Mouse (Mus musculus) regulatory T cell (primary cell): Measurements from ENCODE around the gene Slc41a3.

Experiments used
- in situ Hi-C: fragments of 300-600 bp; cut with MboI, MseI; formaldehyde crosslinking; loops from one replicate; pipeline ENCODE4 v1.15.1; 2025; ENCODE audit warnings: high pct_unique_total_duplicates

The Slc41a3 gene

DNA sequence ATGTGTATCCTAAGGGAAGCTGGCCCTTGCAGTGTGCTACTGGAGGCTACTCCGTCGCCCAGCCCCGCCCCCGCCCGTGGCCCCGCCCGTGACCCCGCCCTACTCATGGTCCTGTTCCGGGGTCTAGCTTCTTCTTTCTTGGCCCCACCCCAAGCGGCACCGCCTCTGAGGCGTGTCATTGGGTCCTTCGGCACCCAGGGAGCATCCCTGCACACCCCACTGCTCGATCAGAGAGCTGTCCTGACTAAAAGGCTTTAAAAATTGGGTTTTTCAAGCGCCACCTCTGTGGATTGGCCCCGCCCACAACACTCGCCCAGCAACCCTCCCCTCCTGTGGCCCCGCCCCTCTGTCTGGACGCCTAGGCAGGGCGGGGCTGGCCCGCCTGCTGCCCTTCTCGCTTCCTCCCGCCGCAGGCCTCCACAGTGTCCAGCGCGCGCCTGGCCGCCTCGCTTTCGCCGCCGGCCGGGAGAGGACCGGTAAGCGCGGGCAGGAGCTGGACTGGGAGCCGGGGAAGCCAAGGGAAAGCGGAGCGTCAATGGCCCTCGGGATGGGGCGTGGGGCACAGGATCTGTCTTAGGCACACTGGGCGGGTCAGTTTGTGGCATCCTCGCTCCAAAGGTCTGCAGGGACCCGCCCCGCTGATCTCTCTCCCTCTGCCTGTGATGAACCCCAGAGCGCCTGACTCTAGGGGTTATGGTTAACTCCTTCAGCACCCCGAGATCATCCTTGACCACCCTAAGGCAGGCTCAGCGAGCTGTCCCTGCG, at the start of gene Slc41a3:
TSS of gene Slc41a3 (plus strand) at position 193 of the 765 bp plus-strand sequence.
- in situ Hi-C loops: no loop called here

DNA sequence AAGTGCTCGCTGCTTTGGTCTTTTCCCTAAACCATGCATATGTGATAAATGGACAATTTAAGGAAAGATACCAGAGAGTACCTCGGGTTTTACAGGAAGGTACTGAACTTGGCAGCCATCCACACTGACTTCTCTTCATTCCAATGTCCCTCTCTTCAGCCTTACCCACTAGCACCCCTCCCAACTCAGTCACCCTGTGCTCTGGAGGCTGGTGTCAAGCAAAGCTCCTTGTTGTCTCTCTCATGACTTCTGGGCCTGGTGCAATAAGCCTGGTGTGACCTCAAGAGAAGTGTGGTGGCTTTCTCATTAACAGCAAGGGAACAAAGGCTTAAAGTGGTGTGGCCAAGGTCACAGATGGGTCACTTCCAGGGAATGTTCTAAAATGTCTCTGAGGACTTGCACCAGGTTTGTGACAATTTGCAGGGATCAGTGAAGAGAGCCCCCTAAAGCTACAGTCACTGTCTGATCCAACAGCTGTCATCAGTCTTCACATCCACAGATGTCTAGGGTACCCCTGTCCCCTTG, 47.9 kb upstream of the Slc41a3 start:
- in situ Hi-C loops: no loop called here

DNA sequence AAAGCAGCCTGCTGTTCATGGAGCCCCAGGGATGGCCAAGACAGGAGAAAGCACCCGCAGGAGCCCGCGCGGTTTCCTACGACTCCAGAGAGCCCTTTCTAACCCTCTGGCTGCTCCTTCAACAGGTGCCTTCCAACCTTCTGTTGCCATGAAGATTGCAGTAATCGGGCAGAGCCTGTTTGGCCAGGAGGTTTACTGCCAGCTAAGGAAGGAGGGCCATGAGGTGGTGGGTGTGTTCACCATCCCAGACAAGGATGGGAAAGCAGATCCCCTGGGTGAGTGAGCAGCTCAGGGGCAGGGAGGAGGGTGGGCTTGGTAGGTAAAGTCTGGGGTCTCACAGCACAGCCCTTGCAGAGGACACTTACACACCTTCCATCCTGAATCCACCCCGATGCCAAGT, 47.4 kb upstream of the Slc41a3 start:
- in situ Hi-C loops: no loop called here

DNA sequence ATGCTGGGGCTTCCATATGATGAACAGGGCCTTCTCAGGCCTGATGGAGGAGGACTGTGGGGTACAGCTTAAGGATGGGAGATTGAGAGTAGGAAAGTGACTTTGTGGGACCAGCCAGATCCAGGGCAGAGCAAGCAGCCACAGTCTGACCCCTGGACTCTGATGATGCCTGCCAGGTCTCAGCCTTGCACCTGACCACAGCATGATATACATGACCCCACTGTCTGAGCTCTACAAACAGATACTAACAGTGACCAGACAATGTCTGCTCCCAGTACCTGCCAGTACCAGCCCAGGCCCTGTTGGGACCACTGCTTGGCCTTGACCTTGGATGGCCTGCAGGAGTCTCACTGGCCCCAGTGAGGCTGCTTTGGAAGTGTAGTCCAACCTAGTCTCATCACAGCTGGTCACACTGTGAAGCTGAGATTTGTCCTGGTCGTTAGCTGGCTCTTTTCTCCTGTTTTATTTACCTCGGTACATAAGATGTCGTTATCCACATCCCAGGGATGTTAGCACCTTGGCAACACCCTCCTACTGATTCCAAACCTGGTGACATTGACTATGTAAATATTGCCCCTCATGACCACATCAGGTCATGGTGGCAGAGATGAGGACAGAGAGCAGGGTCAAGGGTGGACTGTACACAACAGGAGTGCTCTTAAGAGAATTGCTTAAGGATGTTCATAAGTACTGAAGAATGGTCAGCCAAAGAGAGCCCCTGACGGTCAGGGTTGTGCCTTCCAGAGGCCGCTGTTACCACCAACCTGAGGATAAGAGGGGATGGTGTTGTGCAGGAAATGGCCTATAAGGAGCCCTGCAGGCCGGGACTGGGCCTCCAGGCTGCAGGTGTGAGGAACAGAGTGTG, 46.5 kb upstream of the Slc41a3 start:
- in situ Hi-C loops: no loop called here

DNA sequence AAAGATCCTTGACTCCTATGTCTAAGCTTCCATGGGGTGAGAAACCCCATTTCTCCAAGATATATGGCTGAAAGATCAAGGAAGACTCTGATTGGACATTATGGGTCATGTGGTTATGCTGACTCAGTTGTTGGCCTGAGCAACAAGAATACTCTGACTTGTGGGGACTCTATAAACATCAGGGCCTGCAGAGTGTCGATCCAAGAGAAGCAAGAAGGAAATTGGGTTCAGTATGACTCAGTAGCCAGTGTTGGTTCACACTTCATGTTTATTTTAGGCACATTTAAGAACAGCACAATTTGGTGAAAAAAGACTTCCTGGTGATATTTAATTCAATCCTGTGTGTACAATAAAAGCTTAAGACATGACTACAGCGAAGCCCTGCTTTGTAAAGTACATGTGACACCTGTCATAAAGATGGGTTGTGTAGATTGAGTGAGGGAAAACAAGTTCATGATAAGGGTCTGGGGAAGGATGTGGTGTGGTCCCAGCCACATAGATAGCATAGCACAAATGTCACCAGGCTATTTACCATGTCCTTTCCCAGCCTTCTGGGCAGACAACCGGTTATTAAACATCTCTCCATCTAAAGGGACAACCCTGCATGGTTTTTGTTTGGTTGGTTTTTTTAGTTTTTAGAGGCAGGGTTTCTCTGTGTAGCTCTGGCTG, 44.0 kb upstream of the Slc41a3 start:
- in situ Hi-C loops: no loop called here

DNA sequence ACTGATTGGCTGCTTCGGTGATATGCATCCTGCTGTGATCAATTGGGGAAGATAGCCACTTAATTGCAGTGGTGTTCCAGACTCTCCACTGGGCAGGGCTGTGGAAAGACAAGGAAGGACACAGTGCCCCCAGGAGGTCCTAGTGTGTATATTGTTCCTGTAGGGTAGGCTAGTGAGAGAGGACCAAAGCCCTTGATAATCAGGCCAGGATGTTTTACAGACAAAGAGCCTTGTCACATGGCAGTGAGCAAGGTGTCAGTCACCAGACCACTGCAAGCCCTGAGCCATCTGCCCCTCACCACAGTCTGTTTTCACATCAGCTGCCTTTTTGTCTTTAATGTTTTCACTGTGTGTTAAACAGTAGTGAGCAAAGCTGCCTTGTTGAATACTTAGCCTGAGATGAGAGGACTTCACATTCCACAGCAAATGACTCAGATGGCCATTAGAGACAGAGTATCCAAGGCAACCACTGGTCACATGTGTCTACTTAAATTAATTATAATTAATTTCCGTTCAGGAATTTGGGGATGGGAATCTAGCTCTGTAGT, 43.2 kb upstream of the Slc41a3 start:
- in situ Hi-C loops: no loop called here

DNA sequence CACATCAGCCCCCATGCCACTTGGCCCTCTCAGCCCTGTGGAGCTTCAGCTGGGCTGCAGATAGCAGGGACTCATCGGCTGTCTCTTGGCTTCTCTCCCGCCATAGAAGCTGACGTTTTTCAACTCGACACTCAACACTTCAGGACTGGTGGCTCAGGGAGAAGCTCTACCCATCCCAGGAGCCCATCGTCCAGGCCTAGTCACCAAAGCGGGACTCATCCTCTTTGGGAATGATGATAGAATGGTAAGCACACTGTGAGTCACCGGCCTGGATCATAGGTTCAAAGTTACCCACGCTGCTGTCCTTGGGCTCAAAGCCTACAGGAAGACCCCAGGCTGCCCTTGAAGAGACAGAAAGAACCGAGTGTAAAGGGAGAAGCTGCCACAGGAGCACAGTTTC, 40.3 kb upstream of the Slc41a3 start:
- in situ Hi-C loops: no loop called here

DNA sequence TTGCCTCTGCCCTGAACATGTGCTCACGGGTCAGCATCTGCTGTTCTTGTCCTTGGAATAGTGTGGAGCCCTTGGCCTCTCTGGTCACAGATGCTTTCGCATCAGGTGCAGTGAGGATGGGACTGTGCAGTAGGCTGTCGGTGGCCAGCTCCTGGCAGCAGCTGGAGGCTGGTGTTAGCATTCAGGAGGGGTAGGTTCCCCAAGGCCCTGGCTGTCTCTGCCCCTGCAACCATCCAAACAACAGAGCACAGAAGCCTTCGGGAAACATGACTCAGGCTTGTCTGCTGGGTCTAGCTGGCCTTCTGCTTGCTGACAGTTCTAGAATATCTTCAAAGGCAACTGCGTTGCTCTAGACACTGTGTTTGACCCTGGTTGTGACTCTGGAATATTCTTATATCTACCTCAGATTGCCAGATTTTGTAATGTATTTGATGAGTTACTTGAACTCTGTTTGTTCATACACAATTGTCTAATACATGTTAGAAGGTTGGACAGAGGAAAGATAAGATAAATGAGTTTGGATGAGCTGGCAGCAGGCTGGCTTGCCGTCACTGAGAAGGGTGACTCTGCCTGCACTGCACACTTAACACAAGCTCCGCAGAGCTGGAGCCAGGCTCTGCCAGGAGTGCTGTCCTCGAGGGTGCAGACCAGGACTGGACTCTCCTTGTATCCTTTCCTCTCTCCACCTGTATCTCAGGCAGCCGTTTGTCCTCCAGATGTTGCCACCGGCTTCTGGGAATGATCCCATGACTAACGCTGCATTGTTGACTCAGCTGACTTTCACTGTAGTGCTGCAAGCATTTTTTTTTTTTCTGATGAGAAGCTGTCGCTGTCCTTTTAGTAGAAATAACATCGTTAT, 38.9 kb upstream of the Slc41a3 start:
- in situ Hi-C loops: no loop called here

DNA sequence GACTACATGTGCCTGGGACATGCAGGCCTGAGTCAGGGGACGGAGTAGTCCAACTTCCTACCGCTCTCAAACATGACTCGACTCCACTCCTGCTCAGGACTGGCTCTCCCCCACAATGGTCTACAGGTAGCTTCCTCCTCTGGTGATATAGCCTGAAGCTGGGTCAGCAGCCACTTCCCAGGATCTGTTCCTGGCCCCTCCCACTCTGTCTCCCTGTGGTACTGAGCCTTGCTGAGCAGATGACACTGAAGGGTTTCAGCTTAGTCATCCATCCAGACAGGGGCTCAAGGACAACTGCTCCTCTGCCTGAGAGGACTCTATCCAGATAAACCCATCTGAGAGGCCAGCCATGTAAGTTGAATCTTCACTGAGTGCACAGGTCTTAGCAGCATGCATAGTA, 37.0 kb upstream of the Slc41a3 start:
- in situ Hi-C loops: no loop called here

DNA sequence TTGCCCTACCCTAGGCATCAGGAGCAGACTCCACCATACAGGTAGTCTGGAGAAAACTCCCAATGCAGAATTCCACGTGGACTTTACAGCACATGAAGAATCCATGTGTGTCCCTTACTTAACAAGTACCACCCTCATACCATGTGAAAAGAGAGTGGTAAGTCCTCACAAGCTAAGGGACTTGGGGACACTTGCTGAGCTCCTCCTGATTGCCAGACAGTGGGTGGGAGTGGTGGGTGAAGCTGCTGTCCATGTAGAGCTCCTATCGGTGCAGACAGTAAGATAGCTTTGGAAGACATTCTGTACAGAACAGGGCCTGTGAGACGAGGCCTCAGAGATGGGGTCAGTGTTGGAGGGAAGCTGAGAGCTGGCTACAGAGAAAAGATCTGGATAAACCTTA, 36.6 kb upstream of the Slc41a3 start:
- in situ Hi-C loops: no loop called here

DNA sequence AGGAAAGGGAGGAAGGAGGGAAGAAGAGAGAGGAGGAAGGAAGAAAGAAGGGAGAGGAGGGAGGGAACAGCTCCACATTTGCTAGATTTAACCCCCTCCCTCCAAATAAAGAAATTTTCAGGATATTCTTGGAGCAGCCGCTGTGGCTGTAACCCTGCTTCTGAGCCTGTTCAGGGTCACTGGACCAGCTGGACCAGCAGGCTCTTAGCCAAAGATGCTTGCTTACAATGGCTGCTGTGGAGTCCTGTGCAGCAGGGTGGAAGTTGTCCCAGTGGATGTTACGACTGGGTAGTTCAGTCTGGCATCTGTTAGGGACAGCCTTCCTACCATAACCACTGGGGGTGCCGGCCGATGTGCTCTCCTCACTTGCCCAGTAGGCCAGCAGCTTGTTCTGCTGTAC, 35.8 kb upstream of the Slc41a3 start:
- in situ Hi-C loops: no loop called here

DNA sequence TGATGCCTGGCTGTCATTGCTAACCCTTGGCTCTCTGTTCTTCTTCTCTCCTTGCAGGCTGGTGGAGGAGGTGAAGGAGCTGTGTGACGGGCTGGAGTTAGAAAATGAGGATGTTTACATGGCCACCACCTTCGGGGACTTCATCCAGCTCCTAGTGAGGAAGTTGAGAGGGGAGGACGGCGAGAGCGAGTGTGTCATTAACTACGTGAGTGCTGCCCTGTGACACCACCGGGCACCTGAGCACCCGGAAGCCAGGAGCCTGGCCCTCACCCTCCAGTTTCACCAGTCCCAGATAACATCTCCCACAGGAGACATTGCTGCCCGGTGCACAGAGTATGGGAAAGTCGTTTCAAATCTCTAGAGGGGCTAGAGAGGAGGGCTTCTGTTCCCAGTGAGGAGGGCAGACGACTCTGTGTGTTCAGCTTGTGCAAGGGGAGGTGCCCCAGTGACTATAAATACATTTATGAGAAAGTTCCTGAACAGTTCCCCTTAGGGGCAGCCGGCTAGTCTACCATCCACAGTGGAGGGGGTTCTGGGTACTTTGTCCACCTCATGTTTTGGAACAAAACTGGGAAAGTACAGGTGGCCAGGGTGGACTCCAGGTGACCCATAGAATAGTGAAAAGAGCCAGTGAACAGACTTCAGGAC, 34.7 kb upstream of the Slc41a3 start:
- in situ Hi-C loops: no loop called here

DNA sequence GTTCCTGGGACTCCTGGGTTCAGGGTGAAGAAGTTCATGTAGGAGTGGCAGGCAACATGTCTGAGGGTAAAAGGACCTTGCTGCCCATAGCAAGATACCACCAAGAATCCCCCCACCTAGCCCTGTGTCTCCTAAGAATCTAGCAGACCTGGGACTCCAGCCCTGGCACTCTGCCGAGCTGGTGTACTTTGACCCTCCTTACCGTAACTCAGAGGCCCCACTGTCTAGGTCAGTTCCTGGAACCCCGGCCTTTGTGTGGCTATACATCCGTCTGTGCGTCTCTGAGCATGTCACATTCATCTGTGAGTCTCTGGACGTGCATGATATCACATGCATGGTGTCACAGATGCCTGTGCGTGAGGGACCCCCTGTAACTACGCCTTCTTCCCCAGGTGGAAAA, 34.1 kb upstream of the Slc41a3 start:
- in situ Hi-C loops: no loop called here

DNA sequence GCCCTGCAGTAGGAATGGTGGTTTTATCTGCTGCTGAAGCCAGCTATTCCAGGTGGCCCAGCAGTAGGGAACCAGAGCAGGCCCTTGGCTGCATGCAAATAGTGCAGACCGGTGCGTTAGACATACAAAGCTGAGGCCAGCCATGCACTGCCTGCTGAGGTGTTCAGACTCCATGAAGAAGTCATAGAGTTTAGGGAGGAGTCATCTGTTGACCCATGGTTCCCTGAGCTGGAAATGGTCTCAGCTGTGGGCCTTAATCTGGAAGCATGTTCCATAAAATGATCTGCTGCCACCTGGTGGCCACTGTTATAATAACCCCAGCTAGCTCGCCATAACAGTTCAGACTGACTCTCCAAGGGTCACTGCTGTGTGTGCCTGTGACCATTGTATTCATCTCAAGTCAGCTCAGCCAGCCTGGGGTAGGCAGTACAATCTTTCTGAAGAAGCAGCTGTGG, 29.2 kb upstream of the Slc41a3 start:
- in situ Hi-C loops: no loop called here

DNA sequence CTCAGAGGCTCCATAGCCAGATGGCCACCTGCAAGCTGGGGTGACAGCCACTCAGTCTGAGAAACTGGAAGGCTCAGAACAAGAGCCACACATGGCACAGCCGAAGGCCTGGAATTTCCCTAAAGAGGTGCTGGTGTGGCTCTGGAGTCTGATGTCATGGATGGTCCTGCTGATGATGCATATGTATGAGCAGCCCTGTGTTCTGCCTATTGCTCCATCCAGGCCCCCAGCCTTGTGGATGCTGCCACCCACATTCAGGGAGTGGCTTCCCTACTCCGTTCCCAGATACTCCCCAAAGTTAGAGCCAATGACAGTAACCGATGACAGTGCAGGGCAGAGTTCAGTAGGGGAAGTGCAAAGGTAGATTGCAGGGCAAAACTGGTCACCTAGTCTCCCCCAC, 26.4 kb upstream of the Slc41a3 start:
- in situ Hi-C loops: no loop called here

DNA sequence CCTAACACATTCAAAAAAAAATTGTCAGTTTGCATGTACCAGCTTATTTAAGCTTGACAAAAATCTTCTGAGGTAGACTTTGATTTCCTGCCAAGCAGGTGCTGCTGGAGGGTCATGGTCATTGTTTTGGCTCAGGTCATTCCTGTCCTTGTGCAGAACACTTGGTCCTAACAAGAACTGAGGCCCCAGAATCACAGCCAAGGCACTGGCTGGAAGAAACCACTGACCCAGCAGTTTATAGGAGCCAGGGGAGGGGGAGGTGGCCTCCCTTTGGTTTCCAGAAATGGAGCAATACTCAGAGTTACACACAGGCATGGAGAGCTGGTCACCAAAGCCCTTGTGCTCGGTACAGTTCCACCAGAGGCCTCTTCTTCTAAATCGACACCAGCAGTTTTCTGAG, 22.2 kb upstream of the Slc41a3 start:
- in situ Hi-C loops: no loop called here

DNA sequence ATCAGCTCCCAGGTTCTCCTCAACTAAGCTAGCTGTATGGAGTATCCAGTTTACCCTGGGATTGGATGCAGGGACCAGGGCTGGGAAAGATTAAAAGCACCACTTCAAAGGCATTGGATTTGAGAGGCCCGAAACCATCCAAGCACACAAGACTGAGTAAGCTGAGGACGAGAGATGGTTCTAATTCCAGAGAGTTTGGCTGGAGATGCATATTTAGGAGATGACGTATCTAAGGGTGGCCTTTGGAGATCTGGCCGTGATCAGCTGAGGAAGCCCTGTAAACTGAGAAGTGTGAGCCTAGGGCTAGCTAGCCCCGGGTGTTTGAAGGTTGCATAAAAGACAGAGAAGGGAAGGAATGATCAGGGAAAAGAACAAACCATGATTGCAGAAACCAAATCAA, 16.4 kb upstream of the Slc41a3 start:
- in situ Hi-C loops: no loop called here

DNA sequence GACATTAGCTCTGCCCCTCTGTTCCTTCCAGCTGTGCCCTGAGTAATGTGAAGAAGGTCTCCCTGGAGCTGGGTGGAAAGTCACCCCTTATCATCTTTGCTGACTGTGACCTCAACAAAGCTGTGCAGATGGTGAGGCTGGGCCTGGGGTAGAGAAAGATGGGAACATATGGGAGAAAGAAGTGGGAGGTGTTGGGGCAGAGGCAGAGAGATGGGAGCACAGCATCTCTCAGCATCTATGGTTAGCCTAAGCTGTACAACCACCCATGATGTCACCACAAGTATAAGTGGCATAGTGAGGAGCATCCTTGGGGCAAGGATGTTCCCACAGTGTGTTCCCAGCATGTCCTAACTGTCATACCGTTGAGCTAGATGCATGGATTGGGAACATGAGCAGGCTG, 13.8 kb upstream of the Slc41a3 start:
- in situ Hi-C loops: no loop called here

DNA sequence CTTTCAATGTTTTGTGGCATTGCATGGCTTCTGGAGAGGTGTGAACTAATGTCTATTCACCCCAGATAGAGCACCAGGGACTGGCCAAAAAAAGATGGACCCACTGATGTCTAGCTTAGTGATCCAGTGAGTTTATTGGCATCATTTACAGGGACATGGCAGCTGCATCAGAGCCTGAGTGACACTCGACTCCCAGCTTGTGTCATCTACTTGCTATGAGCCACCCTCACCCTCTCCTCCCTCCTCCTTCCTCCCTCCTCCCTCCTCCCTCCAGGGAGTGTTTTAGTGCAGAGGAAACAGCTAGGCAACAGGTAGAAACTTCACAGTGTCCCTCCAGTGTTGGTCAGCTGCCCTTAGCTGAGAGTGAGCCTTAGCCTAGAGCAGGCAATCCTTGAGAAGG, 9.6 kb upstream of the Slc41a3 start:
- in situ Hi-C loops: no loop called here

DNA sequence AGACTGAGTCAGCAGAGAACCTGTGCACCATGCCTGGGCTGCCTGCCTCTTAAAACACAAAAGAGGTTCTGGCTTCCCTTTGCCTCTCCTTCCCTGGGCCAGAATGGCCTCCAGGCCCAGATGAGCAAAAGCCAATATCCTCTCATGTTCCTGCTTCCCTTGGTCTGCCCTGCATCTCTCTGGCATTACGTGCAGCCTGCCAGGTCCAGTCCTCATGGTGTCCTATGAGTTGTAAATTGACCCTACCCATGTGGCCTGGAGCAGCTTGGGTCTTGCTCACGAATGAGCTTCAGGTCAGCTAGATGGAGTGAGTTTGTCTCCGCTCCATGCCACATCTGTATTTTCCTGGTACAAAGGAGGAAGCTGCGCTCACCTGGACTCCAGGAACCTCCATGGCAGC, 7.5 kb upstream of the Slc41a3 start:
- in situ Hi-C loops: no loop called here
